Mouse (Mus musculus) layer of hippocampus, adult 2 months (tissue): ENCODE data around the gene Cers1. TPM values are rescaled to one million over a fixed set of nuclear protein-coding genes. Genes with fewer than 3 reads are reported as not detected.

Source experiments
- DNase-seq, 2 experiments: peaks; one replicate each; pipeline ENCODE4 v3.0.0; 2022; ENCODE audit warnings: low spot score in 2 of 2
- H3K27ac ChIP-seq: fragments of 200-600 bp; 2 replicates; pipeline ENCODE4 v1.8.1; 2022
- H3K4me3 ChIP-seq: fragments of 200-600 bp; 2 replicates; pipeline ENCODE4 v1.8.1; 2022; ENCODE audit warnings: mild to moderate bottlenecking
- CTCF ChIP-seq: fragments of 200-600 bp; conservative IDR thresholded peaks from 2 replicates; pipeline ENCODE4 v1.8.1; 2022; ENCODE audit warnings: antibody characterized with exemption, mild to moderate bottlenecking, moderate library complexity
- total RNA-seq, 2 experiments: library from RNA; stranded (reverse); gene quantifications; 2 replicates each; pipeline ENCODE4 v1.2.3; 2021

Gene Cers1
- total RNA-seq, 2 experiments from 2014 or later: 110 to 113 TPM

DNA sequence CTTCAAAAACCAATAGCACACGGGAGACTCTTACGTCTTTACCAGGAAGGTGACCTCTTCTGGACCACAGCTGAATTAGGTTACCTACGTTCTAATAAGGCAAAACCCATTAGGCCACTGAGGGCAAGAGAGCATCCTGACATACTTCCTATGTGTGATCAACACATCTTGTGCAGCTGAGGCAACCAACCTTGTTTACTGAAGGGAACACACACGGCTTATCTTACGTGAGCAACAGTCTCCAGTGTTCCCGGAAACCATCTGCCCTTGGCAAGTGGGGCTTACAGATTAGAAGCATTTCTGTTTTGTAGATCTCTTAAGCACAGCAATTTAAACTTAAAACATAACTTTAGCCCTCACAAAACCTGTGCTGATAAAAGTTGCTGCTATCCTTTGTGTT is 11.9 kb downstream of the Cers1 start:
- Histone ChIP-seq H3K4me3 (no peak overlapping the region), H3K27ac (peak overlapping the region; percentile 77)
- DNase-seq: no peak
- TF ChIP-seq CTCF: no peak

DNA sequence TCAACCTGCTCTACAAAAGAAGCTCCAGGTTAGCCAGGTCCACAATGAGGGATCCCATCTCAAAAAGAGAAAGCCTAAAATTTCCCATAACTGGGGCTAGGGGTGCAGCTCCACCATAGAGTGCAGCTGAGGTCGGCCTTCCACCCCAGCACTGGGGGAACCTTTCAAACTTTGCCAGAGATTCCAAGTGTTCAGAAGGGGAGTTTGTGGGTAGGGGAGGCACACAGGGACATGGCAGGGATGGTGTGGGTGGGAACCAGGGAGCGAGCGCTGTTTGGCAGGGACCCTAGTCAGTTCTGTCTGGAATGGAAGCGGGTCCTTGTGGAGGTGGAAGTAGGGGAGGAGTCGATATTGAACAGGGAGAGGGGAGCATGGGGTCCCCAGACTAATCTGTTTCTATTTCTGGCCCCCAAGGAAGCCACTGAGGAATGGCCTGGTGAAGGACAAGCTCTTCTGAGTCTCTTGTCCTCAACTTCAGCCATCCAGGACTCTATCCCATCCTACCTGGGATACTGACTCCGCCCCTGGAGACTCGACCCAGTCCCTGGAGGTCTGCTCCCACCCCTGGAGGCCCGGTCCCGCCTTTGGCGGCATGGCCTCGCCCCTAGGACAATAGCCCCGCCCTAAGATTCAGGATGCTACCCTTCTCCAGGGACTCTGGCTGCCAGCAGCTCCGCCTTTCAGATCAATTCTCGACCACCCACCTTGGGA is 13.7 kb downstream of the Cers1 start, which contains the start of gene Gdf1:
Gene Gdf1 (plus strand): TSS at position 694 of the 711 bp plus-strand sequence.
- DNase-seq: no peak
- no peak within 1 kb of the TSS for H3K4me3 ChIP-seq
- no peak for TF ChIP-seq CTCF
- peak within 1 kb of the TSS; percentile 77 for H3K27ac ChIP-seq

- no peak for DNase-seq
- Histone ChIP-seq H3K27ac (peak overlapping the region; percentile 77), H3K4me3 (no peak overlapping the region)
- TF ChIP-seq CTCF: no peak
Measured at GRCm38 (mm10) chr8:70329835-70330740, 14.5 kb downstream of the Cers1 start.

DNA sequence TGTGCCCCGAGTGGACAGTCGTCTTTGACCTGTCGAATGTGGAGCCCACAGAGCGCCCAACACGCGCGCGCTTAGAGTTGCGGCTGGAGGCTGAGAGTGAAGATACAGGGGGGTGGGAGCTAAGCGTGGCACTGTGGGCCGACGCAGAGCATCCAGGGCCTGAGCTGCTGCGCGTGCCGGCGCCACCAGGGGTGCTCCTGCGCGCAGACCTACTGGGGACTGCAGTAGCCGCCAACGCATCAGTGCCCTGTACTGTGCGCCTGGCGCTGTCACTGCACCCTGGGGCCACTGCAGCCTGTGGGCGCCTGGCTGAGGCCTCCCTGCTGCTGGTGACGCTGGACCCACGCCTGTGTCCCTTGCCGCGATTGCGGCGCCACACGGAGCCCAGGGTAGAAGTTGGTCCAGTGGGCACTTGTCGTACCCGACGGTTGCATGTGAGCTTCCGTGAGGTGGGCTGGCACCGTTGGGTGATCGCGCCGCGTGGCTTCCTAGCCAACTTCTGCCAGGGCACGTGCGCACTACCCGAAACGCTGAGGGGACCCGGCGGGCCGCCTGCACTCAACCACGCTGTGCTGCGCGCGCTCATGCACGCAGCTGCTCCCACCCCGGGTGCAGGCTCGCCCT is 15.3 kb downstream of the Cers1 start:
- Histone ChIP-seq H3K27ac (peak overlapping the region; percentile 77), H3K4me3 (no peak overlapping the region)
- peak; percentile 77 for TF ChIP-seq CTCF
- DNase-seq: peak in 1 of 2 experiments; percentile 68

DNA sequence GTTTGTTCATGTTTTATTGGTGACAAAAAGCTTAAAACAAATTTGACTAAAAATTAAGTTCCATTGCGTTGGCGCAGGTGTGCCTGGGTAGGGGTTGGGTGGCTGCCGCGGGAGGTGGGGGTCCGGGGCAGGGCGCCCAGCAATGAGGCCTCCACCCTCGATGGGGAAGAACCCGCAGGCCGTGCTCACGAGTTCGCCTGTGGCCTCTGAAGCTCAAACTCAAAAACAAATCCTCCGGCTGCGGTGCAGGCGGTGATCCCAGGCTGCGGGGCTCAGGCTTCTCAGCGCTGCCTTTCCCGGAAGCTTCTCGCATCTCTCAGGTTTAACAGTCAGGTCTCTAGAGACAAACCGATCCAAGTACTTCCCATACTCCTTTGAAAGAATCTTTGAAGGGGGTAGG is 16.0 kb downstream of the Cers1 start:
- Histone ChIP-seq H3K27ac (peak overlapping the region; percentile 77), H3K4me3 (no peak overlapping the region)
- TF ChIP-seq CTCF: no peak
- DNase-seq: no peak

GRCm38 (mm10) chr8:70332070-70332877 is 16.7 kb downstream of the Cers1 start:
- peak; percentile 97 for TF ChIP-seq CTCF
- H3K4me3 ChIP-seq: no peak overlapping the region
- peak overlapping the region; percentile 77 for H3K27ac ChIP-seq
- peak; percentile 68 to 86 for DNase-seq

DNA sequence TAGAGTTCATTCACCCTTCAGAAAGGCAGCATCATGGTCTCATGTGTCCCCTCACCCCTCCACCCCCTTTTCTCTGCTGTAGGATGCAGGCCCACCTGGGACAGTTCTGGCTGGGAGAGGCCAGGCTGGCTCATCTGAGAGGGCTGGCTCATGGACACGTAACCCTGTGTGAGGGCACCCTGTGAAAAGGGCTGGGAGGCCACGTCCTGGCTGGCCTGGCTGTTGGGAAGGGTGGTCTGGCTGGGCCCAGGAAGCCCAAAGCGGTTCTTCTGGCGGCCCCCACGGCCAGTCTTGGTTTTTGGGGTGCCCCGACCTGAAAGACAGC is 17.3 kb downstream of the Cers1 start:
- DNase-seq: no peak
- H3K27ac ChIP-seq: peak overlapping the region; percentile 77; the same call in 1 of the 2 replicates
- no peak for TF ChIP-seq CTCF
- H3K4me3 ChIP-seq: no peak overlapping the region

- H3K4me3 ChIP-seq: no peak overlapping the region
- H3K27ac ChIP-seq: no peak overlapping the region
- DNase-seq: no peak
- no peak for TF ChIP-seq CTCF
Measured at GRCm38 (mm10) chr8:70338931-70339330, 23.4 kb downstream of the Cers1 start.

DNA sequence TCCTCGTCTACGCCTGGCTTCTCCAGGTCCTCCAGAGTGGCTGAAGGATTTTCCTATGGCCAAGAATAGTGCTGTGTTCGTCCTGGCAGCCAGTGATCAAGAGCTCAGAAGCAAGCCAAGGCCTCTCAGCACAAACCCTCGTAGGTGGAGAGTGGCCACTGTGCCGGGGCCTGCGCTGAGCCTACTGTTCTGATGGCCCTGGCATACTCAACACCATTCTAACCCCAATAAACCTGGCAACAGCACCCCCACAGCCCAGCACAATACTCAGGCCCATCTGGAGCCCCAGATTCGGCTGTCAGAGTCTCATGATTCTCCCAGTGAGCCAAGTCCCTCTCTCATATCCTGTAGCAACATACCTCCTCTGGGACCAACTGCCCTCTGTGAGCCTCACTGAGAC is 25.1 kb downstream of the Cers1 start:
- H3K27ac ChIP-seq: peak overlapping the region; percentile 77
- H3K4me3 ChIP-seq: no peak overlapping the region
- TF ChIP-seq CTCF: no peak
- no peak for DNase-seq

- TF ChIP-seq CTCF: no peak
Measured at GRCm38 (mm10) chr8:70342007-70342406, 26.4 kb downstream of the Cers1 start.

GRCm38 (mm10) chr8:70343076-70343475 is 27.5 kb downstream of the Cers1 start:
- Histone ChIP-seq H3K27ac (peak overlapping the region; percentile 36), H3K4me3 (no peak overlapping the region)
- DNase-seq: no peak
- TF ChIP-seq CTCF: no peak

More at GRCm38 (mm10) chr8:70342007-70342406, 26.4 kb downstream of the Cers1 start:
- Histone ChIP-seq H3K27ac (peak overlapping the region; percentile 77; the same call in 1 of the 2 replicates), H3K4me3 (no peak overlapping the region)
- DNase-seq: no peak

DNA sequence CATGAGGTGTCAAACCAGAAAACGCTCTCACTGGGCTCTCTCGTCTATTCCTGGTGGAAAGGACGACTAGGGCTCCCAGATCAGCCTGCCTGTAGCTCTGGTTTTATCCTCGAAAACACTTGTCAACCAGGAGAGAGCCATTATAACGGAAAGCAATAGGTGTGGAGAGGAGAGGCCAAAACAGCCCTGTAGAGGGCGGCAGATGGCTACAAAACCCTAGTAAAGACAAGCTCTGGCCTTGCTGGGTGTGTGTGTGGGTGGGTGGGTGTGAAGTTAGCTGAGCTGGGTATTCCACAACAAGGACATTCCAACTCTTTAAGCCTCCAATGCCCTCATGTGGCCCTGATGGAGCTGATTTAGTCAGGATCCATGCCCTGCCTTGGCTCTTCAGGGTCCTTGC is 28.1 kb downstream of the Cers1 start:
- TF ChIP-seq CTCF: peak; percentile 74
- no peak overlapping the region for H3K4me3 ChIP-seq
- peak overlapping the region; percentile 36; the same call in 1 of the 2 replicates for H3K27ac ChIP-seq
- DNase-seq: peak; percentile 47 to 57
